Mouse (Mus musculus): ENCODE data around the gene Pno1.
A peak's percentile ranks its signal among the peaks of the same experiment; 100 is the strongest.
"Not testable (repeated sequence)": the region's sequence is repeated elsewhere in the genome, so short reads cannot be mapped to it uniquely, and the experiment has no call there.

Gene Pno1

DNA sequence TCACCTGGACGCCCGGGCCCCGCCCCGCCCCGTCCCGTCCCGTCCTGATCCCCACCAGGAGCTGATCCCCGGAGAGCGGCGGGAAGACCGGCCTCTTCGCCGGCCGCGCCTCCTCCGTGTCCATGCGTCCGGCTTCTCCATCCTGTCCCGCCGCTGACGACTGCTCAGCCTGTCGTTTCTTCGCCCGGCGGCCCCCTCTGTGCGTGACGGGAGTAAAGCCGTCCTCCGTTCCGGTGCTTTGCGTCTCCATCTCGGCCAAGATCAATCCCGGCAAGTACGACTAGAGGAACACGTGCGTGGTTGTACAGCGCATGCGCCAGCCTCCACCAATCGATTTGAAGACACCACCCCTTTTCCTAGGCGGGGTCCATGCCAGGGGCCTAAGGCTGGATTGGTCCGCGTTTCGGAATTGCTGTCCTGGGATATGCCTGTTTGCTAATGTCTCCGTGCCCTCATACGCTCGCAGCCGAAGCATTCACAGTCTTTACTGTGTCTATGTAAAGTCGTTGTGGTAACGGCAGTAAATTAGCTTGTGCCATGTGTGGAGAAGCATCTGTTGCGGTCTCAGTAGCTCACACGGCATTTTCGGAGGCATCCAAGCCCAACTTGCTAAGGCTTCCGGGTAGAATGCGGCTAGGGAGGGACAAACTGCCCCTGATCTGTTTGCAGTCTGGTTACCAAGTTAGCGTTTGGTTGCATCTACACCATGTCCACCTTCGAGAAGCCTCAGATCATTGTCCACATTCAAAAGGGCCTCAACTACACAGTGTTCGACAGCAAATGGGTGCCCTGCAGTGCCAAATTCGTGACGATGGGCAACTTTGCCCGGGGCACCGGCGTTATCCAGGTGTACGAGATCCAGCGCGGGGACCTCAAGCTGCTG, at the start of gene Pno1:
Pno1 (minus strand) TSS at position 311 of the 883 bp plus-strand sequence.
- peak; percentile 98 for DNase-seq (ENCODE audit: low read depth, low spot score)

DNA sequence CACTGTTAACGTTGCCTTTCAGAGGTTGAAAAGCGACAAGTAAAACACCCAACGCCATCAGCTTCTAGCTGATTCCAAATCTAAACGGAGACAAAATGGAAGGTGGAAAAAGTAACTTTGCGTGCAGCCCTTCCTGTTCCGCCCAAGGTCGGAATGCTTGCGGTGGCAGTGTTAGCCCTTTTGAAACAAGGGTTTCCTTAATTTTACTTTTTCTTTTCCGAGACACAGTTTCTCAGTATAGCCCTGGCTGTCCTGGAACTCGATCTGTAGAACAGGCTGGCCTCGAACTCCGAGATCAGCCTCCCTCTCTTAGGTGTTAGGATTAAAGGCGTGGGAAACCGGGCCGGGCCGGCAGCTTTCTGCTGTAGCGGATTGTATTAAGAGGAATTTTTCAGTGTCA, 46.5 kb upstream of the Pno1 start:
- peak; percentile 45 for DNase-seq (ENCODE audit: low read depth, low spot score)

DNA sequence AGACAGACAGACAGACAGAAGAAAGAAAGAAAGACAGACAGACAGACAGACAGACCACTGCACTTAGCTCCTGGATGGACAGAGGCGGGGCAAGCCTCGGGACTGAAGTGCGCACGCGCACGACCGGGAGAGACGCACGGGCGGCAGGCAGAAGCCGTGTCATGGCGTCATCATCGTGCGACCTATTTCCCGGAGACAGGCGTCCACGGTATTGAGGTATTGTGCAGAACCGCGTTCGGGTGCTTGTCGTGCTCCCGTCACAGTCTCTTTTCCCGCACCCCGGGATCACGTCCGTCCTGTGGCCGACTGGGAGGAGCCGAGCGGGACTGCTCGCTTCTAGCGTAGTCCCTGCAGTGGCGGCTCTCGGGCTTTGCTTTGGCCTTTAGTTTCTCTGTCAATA, 46.1 kb upstream of the Pno1 start, which contains the start of gene C1d:
C1d (plus strand) TSS at position 137 of the 400 bp plus-strand sequence.
- peak; percentile 97 for DNase-seq (ENCODE audit: low read depth, low spot score)

DNA sequence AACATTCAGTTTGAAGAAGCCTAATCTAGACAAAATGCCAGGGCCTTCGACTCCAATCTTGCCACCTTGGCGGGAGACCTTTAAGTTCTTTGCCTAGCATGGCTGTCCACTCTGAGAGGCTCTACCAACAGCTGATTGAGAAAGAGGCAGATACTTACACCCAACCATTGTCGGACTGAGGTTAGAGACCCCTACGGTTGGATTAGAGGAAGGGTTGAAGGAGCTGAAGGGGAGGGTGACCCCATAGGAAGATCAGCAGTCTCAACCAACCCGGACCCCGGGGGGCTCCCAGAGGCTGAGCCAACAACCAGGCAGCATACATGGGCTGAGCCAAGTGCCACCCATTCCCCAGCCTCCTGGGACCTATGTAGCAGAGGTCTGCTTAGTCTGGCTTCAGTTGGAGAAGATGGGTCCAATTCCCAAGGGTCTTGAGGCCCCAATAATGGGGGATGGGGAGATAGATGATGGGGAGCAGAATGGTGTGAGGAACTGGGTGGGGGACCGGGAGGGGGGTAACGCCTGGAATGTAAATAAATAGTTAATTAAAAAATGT, 45.5 kb upstream of the Pno1 start:
- no peak for DNase-seq (ENCODE audit: low read depth, low spot score)

DNA sequence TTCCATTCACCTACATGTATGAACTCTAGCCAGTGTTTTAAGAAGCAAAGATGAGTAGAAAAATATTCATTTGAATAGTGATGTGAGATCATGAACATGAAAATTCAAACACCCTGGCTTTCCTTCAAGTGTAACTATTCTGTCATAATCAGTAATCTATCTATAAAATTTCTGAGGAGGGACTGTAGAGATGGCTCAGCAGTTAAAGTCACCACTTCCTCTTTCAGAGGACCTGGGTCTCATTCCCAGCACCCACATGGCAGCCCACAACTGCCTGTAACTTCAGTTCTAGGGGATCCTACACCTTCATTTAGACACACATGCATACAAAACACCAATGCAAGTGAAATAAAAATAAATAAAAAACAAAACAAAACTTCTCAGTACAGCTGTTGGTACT, 37.3 kb upstream of the Pno1 start:
- DNase-seq (ENCODE audit: low read depth, low spot score) = no peak

DNA sequence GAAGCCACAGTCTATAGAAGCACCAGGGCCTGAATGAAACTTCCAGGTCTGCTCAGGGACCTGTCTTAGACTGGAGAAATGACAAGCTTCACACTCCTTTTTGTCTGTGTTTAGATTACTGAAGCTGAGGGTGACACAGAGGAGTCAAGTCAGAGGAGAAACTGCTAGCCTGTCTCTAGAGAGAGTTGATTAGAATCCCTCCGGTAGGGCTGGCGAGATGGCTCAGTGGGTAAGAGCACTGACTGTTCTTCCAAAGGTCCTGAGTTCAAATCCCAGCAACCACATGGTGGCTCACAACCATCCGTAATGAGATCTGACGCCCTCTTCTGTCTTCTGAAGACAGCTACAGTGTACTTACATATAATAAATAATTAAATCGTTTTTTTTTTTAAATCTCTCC, 27.2 kb upstream of the Pno1 start:
- DNase-seq (ENCODE audit: low read depth, low spot score) = not testable (repeated sequence)

DNA sequence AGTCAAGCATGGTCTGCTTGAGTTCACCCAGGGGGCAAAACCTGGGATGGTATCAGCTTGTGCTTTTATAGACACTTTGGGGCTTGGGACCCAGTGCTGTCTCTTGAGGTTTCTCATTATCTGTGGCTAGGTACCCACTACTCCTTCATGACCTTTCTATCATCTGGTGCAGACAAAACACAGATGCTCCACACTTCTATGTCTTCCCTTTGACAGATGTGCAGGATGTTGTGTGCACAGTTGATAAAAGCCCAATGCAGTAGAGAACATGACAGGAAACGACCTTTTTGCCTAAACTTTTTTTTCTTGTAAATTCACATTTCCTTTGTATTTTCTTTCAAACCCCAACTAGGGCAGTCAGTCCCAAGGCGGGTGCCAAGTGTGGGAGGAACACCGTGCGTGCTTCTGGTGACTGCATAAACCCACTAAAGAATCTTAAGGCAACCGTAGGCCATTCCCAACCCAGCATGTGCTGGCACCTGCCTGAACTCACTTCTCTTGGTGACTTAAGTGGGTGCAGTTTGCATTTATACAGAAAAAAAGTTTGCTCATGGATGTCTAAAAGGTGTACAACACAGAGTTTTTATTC, 25.2 kb upstream of the Pno1 start:
- no peak for DNase-seq (ENCODE audit: low read depth, low spot score)

DNA sequence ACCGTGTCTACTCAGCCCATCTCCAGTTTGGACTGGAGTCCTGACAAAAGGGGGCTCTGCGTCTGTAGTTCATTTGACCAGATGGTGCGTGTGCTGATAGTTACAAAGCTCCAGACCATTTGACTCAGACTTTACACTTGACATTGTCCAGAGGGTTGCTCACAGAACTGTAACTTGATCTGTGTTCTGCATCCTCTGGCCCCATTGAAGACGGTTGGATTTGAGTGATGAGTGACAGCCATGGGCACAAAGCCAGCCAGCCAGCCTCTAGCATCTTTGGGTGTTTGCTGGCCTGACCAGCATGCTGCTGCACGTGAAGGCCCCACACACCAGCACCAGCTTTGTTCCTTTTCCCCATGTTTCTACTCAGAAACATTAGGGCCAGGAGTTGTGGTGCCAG, 21.4 kb upstream of the Pno1 start:
- peak; percentile 23 for DNase-seq (ENCODE audit: low read depth, low spot score)

DNA sequence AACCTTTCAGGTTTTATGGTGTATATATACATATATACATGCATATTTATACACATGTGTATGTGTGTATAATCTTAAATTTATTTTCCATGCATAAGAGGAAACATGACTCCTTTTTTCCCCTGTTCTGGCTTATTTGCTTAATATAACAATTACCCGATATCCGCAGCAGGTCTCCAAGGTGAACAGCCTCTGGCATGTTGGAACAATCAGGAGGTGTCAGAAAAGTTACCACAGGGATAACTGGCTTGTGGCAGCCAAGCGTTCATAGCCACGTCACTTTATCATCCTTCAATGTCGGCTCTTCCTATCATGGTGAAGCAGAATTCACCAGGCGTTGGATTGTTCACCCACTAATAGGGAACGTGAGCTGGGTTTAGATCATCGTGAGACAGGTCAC, 9.8 kb upstream of the Pno1 start:
- DNase-seq (ENCODE audit: low read depth, low spot score) = no peak

DNA sequence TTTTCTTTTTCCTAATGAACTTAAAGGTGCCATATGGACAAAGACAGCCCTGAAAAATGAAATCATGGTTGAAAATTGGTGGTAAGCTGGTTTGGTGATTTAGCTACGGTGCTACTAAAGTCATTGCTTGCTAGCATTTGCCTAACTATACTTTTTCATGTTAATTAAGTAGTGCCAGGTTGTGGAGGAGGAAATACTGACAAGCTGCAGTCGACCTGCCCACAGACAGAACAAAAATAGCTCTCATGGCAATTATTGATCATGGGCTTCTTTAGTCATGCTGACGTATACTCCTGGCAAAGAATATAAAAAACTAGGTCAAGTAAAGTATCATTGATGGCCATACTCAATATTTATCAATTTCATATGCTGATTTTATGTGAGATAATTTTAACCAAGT, 4.1 kb upstream of the Pno1 start:
- no peak for DNase-seq (ENCODE audit: low read depth, low spot score)

DNA sequence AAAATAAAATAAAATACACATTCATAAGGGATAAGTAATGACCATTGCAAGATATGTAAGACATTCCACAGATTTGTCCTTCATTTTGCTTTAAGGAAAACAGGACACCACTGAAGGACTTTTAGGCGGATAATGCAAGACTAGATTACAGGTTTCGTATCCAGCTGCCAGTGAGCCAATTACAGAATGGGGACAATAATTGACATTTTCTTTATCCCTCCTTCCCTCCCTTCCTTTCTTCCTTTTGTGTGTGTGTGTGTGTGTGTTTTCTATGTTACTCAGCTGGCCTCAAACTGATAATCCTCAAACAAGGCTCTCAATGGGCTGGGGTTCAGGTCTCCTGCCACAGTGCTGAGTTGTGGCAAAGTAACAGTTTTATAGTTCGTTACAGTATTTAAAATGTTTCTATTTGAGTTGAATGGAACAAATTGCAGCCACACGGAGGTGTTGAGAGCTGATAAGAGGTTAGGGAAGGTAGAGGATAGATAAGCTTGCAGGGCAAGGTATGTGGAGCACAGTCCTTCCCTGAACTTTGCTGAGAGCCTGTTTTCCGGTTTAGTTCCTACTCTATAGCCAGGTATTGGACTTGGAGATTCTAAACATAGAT, 1.6 kb upstream of the Pno1 start:
- no peak for DNase-seq (ENCODE audit: low read depth, low spot score)

DNA sequence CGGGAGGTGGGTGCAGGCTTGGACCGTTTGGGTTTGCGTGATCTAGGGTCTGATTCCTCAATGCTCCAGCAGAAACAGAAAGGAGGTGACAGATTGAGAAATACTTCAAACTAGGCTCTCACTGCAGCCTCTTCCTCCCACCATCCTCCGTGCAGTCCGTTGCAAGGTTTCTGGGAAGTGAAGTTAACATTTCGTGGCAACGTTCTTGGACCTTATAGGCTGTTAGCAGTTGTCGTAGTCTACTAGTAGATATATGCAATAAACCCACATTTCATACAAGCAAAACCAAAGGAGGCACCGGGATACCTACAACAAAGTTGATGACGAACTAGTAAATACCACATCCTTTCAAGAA, 750 bp upstream of the Pno1 start:
- peak; percentile 46 for DNase-seq (ENCODE audit: low read depth, low spot score)

DNA sequence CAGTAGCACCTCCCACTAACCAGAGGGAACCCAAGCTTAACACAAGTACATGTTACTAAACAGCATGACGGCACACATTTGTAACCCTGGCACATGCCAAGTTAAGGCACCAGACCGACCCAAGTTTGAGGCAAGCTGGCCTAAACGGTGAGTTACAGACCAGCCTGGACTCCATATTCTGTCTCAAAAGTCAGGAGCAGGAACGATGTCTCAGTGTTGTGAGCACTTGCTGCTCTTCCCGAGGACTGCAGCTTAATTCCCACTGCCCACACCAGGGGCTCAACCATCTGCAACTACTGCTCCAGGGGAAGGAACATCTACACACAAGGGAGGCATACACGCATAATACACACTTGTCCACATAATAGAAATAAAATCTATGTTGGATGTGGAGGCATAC, 8.9 kb downstream of the Pno1 start:
- no peak for DNase-seq (ENCODE audit: low read depth, low spot score)

DNA sequence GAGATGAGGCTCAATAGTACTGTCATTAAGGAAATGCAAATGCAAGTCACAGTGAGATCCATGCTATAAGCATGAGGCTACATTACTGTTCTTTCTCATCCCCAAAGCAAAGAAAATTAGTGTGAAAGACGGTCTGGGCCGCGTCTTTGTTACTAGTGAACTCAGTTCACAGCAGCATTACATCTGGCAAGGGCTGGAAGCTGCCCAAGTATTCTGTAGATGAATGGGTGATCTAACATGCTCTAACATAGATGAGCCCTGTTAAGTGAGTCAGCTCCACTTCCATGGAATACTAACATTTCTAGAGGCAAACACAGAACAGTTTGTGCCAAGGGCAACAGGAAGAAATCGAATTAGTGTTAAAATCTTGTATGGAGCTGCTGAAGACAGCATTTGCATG, 10.4 kb downstream of the Pno1 start:
- DNase-seq (ENCODE audit: low read depth, low spot score) = no peak

DNA sequence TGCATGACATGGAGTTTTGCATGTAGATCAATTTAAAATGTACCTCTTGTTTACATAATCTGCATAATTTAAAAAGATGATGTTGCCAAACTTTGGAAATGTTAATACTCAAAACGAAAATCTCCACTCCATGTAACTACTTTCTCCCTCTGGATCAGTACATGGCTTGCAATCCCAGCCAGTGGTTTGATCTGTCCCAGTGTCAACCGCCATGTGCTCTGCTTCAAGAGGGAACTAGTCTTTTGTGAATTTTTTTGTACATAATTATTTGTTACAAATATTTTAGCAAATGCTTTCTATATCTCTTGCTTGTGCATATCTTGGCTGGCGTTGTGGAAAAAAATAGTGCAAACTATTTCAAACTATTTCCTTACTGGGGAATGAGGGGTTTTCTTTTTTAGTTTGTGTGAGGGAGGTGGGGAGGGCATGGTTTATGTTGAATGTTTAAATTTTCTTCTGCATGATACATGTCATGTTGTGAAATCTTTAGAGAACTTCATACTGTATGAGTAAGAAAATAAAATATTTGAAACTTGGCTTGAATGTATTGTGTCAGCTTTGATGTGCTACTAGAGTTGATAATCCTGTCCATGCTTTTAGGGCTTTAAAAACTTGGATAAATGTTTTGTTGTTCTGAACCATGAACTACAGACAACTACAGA, 11.4 kb downstream of the Pno1 start:
- no peak for DNase-seq (ENCODE audit: low read depth, low spot score)

DNA sequence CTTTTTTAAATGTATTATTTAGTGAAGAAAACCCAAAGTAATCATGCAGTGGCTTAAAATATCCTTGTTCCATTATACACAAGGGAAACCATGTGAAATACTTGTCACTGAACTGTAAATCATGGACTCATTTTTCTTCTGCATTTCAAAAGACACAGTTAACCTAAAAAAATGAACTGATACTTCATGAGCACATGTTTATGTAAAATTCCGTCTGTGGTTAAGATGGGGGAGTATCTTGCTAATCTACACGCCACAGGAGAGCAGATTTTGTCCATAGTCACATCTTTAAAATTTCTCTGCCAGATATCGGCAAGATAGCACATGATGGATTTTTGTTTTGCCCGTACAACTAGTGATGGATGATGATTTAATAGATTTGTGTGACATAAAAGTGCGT, 12.2 kb downstream of the Pno1 start:
- no peak for DNase-seq (ENCODE audit: low read depth, low spot score)

DNA sequence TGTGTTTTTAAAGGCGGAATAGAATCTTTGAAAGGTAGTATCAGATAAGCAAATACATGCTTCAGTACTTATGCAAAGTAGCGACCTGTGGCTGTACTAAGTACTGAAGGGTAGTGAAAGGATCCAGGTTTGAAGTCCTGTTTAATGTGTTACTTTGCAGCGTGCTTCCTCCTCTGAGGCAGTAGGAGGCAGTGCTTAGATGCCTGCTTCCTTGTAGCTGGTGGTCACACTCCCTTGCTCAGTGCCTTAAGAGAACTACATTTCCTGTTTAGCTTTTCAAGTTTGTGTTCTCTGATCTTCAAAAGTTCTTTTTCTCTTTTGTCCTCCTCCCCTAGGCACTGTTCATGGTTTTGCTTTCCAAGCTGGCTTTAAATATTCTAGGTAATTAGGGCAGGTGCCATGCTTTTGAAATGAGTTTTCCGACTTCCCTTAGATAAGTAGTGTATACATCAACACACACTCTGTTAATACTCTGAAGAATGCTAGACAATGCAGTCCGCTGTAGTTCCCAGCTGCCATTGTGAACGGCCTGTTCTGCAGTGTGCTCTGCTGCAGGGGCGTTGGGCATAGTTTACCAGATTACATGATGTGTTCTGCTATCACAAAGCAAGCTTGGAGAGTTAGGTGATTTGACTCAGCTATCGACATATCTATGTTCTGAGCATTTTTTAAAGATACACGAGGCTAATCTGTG, 19.1 kb downstream of the Pno1 start:
- DNase-seq (ENCODE audit: low read depth, low spot score) = no peak

DNA sequence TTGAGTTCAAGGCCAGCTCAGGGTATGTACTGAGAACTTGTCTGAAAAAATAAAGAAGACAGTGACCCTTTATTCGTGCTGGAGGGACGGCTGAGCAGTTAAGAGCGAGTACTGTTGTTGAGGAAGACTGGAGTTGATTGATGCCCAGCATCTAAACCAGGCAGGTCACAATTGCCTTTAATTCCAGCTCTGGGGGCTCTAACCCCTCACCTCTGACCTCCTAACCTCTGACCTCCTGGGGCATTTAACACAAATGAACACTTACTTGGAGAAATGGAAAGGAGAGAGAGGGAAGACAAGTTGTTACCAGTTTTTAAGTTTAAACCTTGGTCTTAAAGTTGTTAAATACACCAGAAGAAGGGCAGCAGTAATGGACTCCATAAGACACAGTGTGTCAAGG, 22.6 kb downstream of the Pno1 start:
- no peak for DNase-seq (ENCODE audit: low read depth, low spot score)

DNA sequence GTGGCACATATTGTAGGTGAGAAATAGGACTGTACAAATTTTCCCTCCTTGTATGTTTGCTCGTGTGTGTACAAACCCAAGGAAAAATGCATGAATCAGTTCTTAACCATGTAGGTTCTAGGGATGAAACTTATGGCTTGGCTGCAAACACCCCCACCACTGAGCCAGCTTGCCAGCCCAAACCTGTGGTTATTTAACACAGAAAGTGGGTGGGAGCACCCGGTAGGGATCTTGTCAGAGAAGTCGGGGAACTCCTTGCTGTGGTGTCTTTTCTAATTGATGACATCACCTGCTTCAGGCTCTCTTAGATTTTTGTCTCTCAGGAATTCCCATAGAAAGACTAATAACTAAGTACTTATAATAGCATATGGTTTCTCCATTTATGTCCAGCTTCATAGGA, 23.7 kb downstream of the Pno1 start:
- no peak for DNase-seq (ENCODE audit: low read depth, low spot score)

DNA sequence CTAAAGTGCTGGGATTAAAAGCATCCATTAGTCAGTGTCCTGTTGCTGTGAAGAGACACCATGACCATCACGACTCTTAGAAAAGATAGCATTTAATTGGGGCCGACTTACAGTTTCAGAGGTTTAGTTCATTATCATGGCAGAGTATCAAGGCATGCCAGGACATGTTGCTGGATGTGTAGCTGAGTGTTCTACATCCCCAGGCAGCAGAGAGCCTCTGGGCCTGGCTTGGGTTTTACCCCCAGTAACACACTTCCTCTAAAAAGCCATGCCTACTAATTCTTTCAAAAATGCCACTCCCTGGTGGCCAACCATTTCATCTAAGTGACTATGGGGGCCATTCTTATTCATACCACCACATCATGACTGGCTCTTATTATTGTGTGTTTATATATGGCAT, 28.2 kb downstream of the Pno1 start:
- no peak for DNase-seq (ENCODE audit: low read depth, low spot score)

DNA sequence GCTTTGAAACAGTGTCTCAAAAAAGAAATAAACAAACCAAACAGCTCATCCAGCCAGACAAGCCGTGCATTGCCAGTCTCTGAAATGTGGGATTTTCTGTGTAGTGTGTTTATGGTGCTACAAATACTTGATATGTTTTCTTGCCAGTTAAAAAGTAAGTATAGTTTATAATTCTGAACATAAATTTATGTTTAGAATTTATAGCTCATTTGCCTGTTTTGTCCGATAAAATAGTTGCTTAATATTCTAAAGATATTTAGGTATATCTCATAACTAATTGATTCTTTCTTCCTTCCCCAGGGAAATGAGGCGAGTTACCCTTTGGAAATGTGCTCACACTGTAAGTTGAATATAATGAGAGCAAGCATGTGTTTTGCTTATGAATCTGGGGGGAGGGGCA, 29.6 kb downstream of the Pno1 start, which contains the start of gene Wdr92:
Wdr92 (plus strand) TSS at position 301 of the 400 bp plus-strand sequence.
- DNase-seq (ENCODE audit: low read depth, low spot score) = no peak

All from 3T3-L1 (cell line).